Mouse (Mus musculus) E14TG2a.4 (cell line): ENCODE measurements around the gene Rbm47.

Source experiments
- CTCF ChIP-seq: conservative IDR thresholded peaks from 2 replicates; pipeline ENCODE4 v1.5.1; 2014; ENCODE audit warnings: low read length
- NANOG ChIP-seq: IDR thresholded peaks from 2 replicates; pipeline ENCODE4 v1.6.1; 2014; ENCODE audit warnings: borderline replicate concordance, low read length, mixed read lengths
- POU5F1 ChIP-seq: IDR thresholded peaks from 2 replicates; pipeline ENCODE4 v1.6.1; 2014; ENCODE audit warnings: low read length, borderline replicate concordance

DNA sequence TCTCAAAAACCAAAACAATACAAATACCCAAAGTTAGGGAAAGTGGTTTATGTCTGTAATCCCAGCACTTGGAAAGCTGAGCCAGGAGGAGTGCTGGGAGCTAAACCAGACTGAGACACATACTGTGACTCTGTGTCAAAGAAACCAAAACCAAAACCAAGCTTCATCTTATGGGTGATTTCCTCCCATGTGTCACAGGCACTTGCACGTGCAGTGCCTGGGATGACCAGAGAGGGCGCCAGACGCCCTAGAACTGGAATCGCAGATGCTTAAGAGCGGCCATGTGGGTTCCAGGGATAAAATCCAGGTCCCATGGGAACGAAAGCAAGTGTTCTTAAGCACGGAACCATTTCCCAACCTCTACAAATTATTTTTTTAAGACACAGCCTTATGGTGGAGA lies 89.6 kb downstream of the Rbm47 start:
- TF ChIP-seq CTCF (peak; percentile 99), POU5F1 (no peak), NANOG (no peak)
